Mouse (Mus musculus) 3T3-L1 (cell line): ENCODE results near the gene Flnb.
A peak's percentile ranks its signal among the peaks of the same experiment; 100 is the strongest.

Source experiments
- DNase-seq: peaks from one replicate; pipeline ENCODE4 v3.0.0-alpha.2; 2015; ENCODE audit warnings: low read depth, low spot score

Flnb gene

DNA sequence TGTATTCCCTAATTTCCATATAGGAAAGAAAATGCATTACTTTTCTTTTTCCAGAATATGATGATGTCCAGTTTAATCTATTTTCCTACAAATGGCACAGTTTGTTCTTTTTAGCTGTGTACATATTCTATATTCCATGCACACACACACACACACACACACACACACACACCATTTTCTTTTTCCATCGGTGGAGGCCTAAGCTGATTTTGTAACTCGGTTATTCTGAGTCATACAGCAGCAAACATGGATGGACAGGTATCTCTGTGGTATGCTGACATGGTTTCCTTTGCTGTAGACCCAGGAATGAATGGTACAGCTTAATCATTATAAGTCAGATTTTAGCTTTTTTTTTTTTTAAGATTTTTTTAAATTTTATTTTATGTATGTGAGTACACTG lies 44.5 kb downstream of the Flnb start:
- DNase-seq = no peak

DNA sequence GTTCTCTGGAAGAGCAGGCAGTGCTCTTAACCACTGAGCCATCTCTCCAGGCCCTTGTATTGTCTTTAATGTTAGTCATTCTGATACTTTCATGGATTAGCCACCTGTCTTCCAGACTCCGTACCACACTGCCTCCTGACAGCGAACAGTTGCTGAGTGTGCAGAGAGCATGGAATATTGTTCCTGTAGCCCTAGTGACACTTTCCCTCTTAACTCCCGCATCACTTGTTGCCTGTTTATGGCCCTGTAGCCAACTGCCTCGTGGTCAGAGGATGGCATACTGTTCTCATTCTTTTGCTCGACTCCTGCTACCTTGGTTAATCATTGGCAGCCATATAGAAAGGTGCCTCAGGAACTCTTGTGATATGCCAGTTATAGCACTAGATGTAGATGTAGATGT lies 45.4 kb downstream of the Flnb start:
- no peak for DNase-seq

DNA sequence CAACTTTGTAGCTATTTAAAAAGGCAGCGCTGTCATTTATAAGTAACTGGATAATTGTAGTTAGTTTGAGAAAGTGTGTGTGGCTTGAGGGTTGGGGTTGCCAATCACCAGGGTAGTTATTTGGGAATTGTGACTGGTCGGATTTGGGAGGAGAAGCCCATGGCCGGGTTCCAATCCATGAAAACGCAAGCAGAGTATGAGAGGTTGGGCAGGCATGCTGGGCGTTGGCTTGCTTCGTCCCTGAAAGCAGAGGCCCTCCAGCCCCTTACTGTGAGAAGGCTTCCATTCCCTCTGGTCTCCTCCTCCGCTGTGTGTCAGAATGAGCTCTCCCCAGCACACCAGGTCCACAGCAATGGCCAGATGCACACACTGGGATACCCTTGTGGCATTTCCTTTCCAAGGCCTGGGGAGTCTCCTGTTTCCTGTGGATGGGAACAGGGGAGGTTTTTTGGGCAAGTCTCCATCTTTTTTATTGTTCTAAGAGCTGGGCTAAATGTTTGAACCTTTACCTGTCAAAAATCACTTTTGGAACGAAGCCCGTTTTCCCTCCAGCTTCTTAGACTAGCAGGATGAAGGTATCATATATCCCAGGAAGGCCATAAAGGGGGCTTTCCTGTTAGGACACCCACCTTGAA lies 46.2 kb downstream of the Flnb start:
- no peak for DNase-seq

DNA sequence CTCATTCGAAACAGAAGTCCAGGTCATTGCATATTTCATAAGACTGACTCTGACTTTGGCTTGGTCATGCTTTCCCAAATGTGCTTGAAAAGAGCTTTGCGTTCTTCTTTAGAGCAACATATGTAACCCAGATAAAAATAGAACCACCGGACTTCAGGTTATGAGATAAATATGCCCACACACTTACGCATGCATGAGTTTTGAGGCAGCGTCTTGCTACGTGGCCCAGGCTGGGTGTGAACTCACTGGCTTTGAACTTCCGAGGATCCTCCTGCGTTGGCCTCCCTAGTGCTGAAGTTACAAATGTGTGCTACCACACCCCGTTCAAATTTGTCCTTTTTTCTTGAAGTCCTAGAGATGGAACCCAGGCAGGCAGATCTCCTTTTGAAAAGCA lies 46.7 kb downstream of the Flnb start:
- DNase-seq = no peak

DNA sequence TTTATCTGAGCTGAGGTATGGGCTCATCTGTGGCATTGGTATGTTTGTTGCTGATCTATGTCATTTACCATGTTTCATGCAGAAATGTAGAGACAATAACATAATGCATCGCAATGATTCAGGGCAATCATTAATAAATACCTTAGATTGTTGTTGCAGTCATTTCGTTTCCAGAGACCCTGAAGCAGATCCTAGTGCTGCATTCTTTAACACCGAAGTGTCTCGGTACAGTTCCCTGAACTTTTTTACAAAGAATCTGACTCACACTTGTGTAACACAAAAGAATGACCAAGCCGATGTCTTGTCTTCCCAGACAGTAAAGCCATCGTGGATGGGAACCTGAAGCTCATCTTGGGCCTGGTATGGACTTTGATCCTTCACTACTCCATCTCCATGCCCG lies 49.5 kb downstream of the Flnb start:
- no peak for DNase-seq

DNA sequence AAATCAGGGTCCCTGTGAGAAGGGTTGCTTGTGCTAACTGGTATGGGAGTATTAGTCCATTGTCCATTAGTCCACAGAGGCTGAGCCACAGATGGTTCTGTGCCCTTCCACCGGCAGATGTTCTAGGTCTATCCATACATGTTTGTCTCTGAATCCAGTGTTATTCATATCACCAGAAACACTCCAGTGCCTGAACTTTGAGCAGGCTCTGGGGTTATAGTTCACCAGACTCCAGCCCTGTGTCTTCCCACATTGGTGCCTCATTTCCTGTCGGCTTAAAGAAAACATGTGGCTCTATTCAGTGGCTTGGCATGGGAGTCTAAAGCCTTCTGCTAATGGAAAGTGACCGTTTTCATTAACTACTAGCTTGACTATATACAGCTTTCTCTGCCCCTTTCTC lies 50.1 kb downstream of the Flnb start:
- no peak for DNase-seq

DNA sequence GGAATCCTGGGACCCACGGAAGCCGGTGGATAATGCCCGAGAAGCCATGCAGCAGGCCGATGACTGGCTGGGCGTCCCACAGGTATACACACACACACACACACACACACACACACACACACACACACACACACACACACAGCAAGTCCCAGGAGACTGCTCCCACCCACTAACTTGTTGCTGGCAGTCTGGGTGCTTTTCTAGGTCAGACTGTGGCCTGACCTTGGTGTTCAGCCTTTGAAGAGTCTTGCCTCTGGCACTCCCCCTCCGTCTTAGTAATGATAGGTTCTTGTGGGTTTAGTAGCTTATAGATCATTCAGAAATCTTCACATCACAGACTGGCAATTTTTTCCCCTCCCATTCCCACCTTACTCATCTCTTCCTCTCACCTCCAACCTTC lies 52.0 kb downstream of the Flnb start:
- no peak for DNase-seq

DNA sequence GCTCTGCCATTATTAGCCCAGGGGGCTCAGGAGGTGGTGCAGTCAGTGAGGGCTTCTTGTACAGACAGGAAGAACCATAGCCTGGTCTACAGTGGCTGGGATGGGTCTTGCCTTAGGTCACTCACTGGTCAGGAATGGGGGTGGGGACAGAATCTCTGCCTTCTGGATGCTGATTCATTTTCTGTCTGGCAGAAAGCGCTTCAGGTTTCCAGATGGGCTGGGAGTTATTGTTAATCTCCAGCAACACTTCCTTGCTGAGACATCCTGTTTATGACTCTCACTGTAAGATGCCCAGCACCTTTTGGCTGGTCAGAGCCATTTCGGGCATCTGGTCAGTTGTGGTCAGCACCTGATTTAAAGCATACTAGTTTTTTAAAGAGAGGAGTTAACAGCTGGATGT lies 55.8 kb downstream of the Flnb start:
- DNase-seq = peak; percentile 77

DNA sequence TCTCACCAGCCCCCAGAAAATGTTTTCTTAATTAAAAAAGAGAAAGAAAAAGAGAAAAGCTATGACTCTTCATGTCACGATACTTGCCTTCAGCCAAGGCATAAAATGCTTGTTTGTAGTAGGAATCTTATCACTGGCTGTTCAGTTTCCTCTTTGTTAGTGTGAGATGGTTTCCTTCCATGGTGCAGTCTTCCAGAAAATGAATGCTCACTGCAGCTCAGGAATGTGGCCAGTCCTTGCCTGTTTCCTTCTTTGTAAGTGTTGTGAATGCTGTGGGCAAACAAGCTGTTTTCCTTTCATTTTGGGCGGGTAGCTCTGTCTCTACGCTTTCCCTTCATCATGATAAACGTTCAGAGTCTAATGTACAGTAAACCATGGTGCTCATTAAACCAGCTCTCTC lies 56.7 kb downstream of the Flnb start:
- no peak for DNase-seq

DNA sequence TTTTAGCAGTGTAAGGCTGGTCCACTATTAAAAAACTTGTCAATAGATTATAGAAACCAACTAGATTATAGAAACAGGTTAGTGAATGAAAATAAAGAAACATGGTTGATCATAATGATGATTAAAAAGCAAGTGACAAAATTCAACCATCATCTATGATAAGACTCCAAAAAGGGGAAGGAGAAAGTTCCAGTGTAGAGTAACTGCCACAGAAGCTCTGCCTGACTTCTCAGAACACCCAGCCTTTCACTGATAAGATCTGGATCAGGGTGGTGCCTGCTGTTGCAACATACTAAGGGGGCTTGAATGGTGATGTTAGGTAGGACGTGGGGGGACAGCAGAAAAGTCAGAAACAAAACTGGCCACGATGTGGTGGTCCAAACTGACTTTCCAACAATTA lies 60.2 kb downstream of the Flnb start:
- no peak for DNase-seq

DNA sequence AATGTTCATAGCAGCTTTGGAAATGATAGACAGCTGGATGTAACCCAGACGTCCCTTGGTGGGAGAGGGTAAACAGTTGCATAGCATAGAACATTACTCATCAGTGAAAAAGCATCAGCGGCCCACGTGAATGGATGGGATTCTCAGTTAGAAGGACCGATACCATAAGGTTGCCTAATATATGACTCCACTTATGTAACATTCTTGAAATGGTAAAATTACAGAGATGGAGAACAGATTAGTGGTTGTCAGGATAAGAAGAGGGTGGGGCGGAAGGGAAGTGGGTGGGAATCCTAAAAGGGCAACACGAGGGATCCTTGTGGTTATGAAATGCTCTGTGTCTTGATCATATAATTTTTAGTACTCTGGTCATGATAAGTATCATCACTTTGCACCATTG lies 62.6 kb downstream of the Flnb start:
- peak; percentile 72 for DNase-seq

DNA sequence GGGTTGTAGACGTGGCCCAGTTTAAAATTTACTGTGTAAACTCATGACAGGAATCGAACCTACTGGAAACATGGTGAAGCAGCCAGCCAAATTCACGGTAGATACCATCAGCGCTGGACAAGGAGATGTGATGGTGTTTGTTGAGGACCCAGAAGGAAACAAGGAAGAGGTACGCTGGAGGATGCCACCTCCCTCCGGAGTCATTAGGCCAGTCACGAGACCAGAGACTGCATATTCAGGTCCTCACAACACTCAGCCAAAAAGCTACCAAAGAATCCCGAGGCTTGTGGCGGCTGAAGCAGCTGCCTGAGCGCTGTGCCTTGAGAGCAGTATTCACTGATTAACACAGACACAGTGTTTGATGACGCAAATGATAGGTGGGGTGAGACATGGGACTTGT lies 63.8 kb downstream of the Flnb start:
- DNase-seq = no peak

DNA sequence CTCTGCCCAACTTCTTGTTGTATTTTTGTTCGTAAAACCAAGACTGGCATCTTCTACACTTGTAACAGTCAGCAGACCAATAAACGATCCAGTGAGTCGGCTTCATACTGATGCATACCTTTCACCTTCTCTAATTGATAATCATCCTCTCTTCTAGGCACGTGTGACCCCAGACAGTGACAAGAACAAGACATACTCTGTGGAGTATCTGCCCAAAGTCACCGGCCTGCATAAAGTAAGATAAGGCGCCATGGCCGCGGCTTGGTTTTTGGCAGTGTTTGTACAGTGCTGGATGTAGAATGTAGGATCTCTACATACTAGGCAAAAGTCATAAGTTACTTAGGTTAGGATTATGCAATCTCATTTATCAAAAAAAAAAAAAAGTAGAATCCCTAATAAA lies 64.3 kb downstream of the Flnb start:
- no peak for DNase-seq

DNA sequence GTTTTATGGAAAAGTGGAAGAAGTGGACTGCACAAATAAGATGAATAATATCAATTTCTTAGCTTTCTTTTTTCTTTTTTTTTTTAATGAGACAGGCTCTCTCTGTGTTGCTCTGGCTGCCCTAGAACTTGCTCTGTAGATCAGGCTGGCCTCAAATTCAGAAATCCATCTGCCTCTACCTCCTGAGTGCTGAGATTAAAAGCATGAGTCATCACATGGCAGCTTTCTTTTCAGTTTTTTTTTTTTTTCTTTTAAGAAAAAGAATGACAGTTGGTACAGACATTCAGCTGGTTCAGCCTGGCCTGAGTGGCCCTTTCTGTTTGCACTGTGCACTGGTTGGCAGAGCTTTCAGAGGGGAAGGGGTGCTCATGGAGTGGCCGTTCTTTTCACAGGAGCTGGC lies 66.4 kb downstream of the Flnb start:
- DNase-seq = peak; percentile 38

DNA sequence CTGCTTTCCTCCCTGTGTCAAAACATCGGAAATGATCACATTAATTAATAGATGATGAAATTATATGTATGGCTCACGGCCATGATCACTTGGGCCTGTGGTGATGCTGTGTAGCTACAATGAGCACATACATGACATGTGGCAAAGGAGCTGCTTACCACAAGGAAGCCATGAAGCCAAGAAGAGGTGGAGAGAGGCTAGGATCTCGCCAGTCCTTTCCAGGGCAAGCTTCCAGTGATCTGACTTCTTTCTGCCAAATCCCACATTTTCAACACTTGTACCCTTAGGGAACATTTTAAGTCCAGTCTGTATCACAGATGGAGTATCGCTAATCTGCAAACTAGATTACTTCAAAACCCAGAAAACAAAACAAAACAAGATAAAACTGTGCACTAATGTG lies 67.1 kb downstream of the Flnb start:
- no peak for DNase-seq

DNA sequence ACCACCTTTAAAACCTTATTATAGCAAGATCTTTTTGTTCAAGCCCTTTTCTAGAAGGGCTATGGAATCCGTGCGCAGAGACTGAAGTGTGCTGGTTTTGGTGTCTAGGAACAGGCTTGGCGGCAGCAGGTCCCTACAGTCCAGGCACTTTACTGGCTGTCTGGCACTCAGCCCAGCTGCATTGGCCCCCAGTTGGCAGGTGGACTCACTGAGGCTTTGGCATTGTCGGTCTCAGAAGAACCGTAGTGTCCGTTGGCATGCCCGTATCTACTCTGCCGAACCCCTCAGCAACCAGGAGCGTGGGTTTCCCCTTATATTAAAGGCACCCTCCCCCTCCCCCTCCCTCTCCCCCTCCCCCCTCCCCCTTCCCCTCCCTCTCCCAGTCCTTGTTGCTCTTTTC lies 67.8 kb downstream of the Flnb start:
- no peak for DNase-seq

DNA sequence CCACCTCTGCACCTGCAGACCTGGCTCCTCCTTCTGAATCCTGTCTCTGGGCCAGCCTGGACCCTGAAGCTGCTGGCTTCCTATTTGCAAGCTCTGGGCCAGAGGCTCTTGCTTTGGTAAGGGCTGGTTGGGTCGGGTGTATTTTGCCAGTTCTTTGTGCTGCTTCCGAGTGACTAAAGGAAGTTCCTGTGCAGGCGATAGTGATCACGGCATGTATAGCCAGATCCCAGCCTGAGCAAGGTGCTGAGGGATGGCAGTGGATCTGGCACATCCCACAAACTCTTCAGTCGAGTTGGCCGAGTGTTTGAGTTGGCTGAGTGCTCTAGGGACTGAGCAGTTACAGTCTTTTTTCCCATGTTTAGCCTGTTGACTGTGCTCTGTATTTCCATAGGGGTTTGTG lies 68.3 kb downstream of the Flnb start:
- no peak for DNase-seq

DNA sequence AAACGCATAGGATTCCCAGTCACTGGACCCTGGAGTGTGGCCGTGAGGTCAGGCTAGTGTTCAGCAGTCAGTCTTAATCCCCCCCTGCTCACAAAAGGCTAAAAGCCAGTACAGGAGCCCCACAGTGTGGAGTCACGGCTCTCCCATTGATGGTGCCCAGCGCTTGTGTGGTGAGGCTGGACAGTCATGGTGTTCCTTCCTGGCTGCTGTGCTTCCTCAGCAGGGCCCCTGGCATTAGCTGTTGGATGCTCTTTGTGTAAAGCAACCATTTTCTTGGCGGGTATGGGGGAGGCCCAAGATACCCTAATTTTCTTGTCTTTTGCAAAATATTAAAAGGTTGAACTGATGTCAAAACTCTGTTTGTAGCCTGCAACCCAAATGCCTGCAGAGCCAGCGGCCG lies 69.4 kb downstream of the Flnb start:
- DNase-seq = no peak

DNA sequence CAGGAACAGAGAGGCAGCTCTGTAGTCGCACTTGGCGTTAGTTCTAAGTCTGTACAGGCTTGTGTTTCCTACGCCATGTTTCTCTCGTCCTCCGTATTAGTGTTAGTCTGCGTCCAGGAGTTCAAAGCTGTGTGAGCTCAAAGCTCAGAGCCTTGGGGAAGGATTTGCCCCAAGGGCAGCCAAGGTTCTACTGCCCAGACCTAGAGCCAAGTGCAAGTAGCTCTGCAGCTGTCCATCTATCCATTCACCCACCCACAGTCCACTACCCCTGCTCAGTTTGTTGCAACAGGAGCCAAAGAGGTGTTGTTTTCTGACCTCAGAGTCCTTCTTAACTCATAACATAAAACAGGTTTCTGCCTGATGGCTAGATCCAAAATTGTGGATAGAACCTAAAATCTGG lies 70.5 kb downstream of the Flnb start:
- no peak for DNase-seq

DNA sequence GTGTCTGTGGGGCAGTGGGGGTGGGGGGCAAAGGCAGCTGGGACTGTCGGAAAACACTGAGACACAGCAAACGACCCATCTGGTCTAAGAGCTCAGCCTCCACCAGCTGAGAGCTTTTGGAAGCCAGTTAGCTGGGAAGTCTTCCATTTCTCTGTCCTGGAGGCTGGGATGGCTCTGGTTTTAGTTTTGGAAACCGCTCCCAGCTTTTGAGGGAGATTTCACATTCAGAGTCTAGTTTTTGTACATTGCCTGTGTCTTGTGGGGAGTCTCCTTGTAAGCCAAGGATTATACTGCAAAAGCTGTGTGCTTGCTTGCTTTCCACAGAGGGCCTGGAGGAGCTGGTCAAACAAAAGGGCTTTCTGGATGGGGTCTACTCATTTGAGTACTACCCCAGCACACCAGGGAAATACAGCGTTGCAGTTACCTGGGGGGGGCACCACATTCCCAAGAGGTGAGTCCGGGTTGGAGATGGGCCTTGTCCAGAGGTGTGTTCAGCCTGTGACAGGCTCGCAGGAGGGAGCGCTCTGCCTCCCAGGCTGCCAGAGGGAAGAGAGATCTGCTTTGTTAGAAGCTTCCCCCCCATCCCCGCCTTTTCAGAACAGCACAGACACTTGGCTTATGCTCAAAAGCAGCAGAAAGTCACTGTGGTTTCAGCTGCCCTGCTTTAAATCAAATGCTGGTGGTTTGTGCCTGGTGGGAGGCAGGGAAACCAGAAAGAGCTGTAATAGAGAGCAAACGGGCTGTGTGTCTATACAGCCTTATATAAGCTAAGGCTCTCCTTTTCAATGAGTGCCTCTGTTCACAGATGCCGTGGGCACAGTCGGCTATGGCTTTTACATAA lies 71.3 kb downstream of the Flnb start:
- DNase-seq = no peak

DNA sequence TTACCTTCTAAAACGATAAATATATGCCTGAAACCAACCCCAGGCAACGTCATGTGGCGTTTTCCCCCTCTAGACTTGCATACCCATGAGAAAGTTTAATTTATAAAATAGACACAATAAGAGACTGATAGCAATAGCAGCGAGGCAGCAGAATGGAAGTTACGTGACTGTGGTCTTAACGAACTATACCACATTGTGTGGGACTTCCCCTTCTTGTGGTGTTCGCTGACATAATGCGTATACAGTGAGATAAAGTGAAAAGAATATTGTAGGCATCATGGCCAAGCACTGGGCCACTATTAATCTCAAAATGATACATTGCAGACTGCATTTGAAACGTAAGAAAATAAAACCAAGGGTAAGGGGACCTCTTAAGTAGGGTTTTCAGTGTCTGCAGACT lies 72.1 kb downstream of the Flnb start:
- DNase-seq = no peak

DNA sequence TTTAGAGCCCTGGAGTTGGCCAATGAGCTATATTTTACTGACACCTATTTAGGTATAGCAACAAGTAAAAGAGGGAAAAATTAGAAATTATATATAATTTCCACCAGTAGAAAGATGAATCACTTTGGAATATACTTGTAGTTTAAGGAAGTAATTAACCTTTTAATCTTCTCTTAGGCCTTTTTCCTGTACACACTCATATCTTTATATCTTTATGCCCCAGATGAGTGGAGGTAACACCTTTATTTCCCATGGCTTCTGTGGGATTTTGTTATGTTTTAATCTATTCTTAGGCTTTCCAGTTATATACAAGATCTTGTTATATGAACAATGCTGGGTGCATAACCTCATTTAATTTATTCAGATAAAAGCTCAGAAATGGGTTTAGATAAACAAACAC lies 73.6 kb downstream of the Flnb start:
- no peak for DNase-seq

DNA sequence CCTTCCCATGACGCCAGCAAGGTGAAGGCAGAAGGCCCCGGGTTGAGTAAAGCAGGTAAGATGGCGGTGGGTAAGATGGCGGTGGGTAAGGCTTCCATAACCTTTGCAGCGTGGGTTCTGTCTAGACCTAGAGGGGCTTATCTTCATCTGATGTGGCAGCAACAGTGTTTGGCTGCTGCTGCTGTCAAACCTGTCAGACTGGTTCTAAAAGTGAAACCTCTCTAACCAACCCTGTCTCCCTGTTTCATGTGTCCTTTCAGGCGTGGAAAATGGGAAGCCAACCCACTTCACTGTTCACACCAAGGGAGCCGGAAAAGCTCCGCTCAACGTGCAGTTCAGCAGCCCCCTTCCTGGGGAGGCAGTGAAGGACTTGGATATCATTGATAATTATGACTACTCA lies 78.4 kb downstream of the Flnb start:
- DNase-seq = no peak

DNA sequence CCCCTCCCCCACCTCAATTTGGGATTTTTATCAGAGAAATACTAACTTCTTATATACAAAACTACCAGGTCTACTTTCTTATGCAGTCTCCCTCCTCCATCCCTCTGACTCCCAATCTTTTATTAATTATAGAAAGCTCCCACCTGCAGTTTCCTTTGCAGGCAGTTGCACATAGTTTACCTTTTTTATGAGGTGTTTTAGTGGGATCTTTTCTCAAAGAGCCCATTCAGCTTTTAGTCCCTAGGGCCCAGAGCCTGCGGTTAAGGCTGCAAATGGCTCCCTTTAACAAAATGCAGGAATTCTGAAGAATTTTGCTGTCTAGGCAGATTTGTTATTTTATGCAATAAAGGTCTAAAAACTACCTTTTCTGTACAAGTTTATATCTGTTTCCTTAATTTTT lies 78.9 kb downstream of the Flnb start:
- no peak for DNase-seq
